Mouse (Mus musculus): Measurements from ENCODE around the gene Gm20696.

DNA sequence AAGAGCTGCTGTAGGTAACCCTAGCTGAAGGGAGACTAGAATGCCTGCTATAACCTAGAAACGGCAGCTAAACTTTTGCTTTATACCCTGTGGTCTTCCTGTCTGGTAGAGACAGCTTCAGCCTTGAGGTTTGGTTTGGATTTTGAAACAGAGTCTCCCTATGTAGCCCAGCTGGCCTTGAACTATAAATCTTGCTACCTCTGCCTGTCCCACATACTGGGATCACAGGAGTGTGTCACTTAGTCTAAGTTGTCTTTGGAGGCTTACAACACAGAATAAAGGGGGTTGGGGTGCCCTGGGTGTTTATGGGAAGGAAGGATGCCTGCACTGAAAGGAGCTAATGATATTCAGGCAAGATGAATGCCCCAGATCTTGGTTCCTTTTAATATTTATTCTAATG, 113.8 kb downstream of the Gm20696 start:
- TF ChIP-seq CTCF (IDR thresholded peaks at IDR 0.05; ENCODE audit: control insufficient read depth, insufficient read depth, low read length) (no peak), POLR2A (IDR thresholded peaks at IDR 0.05; ENCODE audit: borderline replicate concordance, control insufficient read depth, low read depth, low read length) (no peak)
